Mouse (Mus musculus) E14TG2a.4 (cell line): Measurements from ENCODE around the gene Selenov.

ENCODE experiments used
- H3K27me3 ChIP-seq: 2 replicates; pipeline ENCODE4 v1.6.1; 2014; ENCODE audit warnings: low read length, control low read depth; ENCODE audit not compliant: insufficient read depth
- H3K36me3 ChIP-seq: 2 replicates; pipeline ENCODE4 v1.6.1; 2014; ENCODE audit warnings: low read length, control low read depth; ENCODE audit not compliant: insufficient read depth
- H3K4me1 ChIP-seq: replicated peaks from 2 replicates; pipeline ENCODE4 v1.6.1; 2014; ENCODE audit warnings: low read depth, low read length, control low read depth
- H3K4me3 ChIP-seq: replicated peaks from 2 replicates; pipeline ENCODE4 v1.5.1; 2014; ENCODE audit warnings: mild to moderate bottlenecking, low read length
- H3K9me3 ChIP-seq: 2 replicates; pipeline ENCODE4 v1.6.1; 2014; ENCODE audit warnings: low read length, control low read depth
- CTCF ChIP-seq: conservative IDR thresholded peaks from 2 replicates; pipeline ENCODE4 v1.5.1; 2014; ENCODE audit warnings: low read length
- NANOG ChIP-seq: IDR thresholded peaks from 2 replicates; pipeline ENCODE4 v1.6.1; 2014; ENCODE audit warnings: borderline replicate concordance, low read length, mixed read lengths
- POU5F1 ChIP-seq: IDR thresholded peaks from 2 replicates; pipeline ENCODE4 v1.6.1; 2014; ENCODE audit warnings: low read length, borderline replicate concordance

Gene Selenov

DNA sequence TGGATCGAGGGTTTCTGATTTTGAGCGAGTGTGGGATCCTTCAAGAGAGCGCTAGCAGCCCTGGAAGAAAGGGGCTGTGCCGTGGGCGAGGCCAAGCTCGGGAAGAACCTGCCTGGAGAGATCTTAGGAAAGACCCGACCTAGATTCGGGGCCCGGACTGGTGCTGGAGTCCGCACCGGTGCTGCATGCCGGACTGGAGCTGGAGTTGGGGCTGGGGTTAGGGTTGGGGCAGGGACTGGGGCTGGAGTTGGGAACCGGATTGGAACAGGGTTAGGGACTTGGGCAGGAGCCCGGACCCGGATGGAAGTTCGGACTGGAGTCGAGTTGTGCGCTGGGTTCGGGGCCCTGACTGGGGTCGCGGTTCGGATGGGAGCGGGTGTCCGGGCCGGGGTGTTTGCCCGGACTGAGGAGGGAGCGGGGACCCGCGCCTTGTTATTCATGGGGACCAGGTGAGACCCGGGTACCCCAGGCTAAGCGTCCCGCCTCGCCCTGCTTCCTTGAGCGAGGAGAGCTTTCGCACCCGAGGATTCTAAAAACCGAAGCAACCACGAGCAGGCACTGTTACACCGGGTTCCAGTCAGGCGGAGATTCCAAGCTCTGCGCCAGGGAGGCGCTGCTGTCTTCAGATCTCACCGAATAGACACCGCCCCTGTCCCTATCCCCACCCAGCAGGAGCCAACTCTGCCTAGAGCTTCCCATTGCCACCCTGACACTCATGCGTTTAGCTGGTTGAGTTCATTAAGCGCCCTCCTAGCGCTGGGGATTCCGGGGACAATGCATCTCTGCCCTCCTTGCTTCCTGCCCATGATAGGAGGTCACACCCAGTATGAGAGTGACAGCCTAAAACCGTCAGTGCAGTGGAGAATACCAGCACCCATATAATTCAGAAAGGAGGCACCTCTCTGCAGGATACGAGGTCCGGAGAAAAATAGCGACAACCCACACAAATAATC, at the start of gene Selenov:
TSS of gene Selenov (minus strand) at position 549 of the 953 bp plus-strand sequence.
- H3K36me3 ChIP-seq: no peaks in the 10 kb centered on the region

DNA sequence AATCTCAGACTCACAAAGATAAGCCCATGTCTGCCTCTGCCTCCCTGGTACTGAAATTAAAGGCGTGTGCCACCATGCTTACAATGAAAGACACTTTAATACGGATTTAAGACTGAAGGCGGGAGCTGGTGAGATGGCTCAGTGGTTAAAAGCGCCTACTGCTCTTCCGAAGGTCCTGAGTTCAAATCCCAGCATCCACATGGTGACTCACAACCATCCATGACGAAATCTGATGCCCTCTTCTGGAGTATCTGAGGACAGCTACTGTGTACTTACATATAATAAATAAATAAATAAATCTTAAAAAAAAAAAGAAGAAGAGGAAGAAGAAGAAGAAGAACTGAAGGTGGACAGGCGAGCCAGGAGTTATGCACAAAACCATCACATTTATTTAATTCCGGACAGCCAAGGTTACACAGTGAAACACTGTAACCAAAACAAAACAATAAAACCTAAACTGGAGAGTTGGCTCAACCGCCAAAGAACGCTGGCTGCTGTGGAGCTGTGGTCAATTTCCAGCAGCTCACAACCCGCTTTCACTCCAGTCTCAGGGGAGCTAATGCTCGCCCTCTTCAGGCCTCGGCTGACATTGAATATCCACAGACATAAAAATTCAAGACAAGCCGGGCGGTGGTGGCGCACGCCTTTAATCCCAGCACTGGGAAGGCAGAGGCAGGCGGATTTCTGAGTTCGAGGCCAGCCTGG, 48.4 kb upstream of the Selenov start:
- Histone ChIP-seq H3K4me1 (peaks cover 81% of the 10 kb centered on the region), H3K27me3 (no peaks in the 10 kb centered on the region), H3K9me3 (no peaks in the 10 kb centered on the region), H3K4me3 (peak overlapping the region; percentile 93), H3K36me3 (peaks cover 26% of the 10 kb centered on the region)
- TF ChIP-seq NANOG (no peak), POU5F1 (no peak), CTCF (no peak)

More for the DNA sequence above, at the start of gene Selenov:
- H3K9me3 ChIP-seq: peaks cover 5% of the 10 kb centered on the region; the same call in 1 of the 2 replicates
- H3K4me1 ChIP-seq: peaks cover 46% of the 10 kb centered on the region
- H3K27me3 ChIP-seq: peaks cover 92% of the 10 kb centered on the region
- TF ChIP-seq CTCF (no peak), NANOG (no peak), POU5F1 (no peak; the same call in 1 of the 2 replicates)
- H3K4me3 ChIP-seq: peak within 1 kb of the TSS; percentile 80

DNA sequence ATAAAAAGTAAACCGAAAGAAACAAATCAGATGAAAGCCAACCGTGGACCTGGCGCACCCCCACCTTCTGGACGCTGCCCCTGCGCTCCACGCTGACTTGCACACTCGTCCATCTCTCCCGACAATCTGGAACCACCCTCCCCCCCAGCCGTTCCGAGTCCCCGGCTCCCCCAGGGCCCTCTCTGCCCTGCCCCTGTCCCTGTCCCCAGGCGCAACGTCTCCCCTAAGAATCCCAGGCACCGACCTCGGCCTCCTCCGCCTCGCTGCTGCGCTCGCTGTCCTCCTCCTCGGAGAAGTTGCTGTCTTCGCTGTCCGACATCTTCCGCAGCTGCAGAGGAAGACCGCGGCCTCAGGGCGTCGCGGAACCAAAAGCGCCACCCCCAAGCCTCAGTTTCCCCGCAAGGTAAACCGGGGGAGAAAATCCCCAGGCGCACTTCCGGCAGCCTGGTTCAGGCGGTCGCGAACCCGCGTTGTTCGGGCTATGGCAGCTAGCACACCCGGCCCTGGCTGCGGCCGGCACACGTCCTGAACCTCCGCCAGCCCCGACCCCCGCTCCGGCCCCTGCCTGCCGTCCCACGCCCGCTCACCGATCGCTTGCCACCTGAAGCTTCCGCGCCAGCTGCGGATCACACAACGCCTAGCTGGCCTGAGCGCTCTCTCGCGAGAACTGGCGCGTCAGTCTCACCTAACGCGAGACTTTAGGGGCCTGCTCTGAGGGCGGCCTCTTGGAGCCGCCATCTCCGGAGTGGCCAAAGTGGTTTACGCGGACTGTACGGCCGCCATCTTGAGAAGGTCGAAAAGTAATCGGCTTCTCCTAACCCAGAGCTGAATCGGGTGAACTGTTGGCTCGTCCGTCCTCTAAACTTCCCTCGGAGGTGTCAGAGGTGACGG, 47.4 kb upstream of the Selenov start, which contains the start of gene Supt5:
TSS of gene Supt5 (minus strand) at position 639 of the 891 bp plus-strand sequence.
- Histone ChIP-seq H3K36me3 (peaks cover 34% of the 10 kb centered on the region), H3K9me3 (no peaks in the 10 kb centered on the region), H3K4me3 (peak within 1 kb of the TSS; percentile 93), H3K4me1 (peaks cover 82% of the 10 kb centered on the region), H3K27me3 (no peaks in the 10 kb centered on the region)
- TF ChIP-seq CTCF (no peak), POU5F1 (no peak), NANOG (no peak)

DNA sequence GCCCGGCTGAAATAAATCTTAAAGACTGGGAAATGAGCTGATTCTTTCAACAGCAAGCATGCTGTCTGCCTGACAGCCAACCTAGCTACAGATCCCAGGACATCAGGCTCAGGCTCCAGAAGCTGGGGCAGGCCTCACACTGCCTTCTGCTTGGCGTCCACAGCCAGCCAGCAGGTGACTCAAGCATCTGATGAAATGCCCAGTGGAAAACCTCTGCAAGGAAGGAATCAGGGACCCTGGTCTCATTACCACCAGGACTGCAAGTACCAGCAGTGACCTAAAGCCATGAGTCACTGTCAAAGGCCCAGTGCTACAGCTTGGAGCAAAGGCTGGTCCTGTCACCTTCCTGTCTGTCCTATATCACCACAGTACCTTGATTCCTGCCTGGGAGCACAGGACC, 44.5 kb upstream of the Selenov start:
- no peaks in the 10 kb centered on the region for H3K9me3 ChIP-seq
- no peaks in the 10 kb centered on the region for H3K27me3 ChIP-seq
- no peak overlapping the region for H3K4me3 ChIP-seq
- TF ChIP-seq CTCF (no peak), NANOG (no peak)
- peaks cover 83% of the 10 kb centered on the region for H3K4me1 ChIP-seq
- H3K36me3 ChIP-seq: peaks cover 63% of the 10 kb centered on the region

DNA sequence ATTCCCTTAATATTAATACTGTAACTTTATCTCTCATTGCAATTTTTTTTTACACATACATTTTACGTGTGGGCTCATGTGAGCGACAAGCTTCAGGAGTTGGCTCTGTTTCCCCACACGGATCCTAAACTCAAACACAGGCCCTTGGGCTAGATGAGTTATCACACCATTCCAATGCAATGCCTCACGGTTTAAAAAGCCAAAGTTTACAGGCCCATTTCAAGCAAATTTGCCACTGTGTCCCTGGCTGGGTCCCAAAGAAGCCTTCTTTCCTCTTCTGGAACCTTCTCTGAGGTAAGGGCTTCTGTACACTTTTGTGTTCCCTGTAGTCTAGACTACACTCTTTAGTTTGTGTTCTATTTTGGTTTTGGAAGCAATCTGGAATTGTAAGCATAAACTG, 43.5 kb upstream of the Selenov start:
- Histone ChIP-seq H3K27me3 (no peaks in the 10 kb centered on the region), H3K4me1 (peaks cover 85% of the 10 kb centered on the region), H3K9me3 (no peaks in the 10 kb centered on the region), H3K4me3 (no peak overlapping the region), H3K36me3 (peaks cover 72% of the 10 kb centered on the region)
- no peak for TF ChIP-seq NANOG
- TF ChIP-seq CTCF: no peak
- no peak for TF ChIP-seq POU5F1

DNA sequence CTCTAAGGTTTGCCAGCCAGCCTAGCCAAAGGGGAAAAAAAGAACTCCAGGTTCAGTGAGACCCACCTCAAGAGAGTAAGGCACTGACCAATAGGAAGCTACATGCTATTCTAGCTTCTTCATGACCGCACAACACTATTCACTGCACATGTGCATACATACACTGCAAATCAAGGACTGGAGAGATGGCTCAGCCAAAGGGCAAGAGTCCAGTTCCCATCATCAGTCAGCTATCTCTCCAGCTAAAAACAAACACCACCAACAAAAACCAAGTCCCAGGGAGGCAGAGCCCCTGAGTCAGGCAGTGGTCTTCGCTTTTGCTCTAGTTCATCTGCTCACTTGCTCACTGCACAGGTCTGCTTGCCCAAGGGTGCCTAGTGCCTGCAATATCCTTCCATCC, 37.3 kb upstream of the Selenov start:
- Histone ChIP-seq H3K9me3 (no peaks in the 10 kb centered on the region), H3K4me3 (no peak overlapping the region), H3K4me1 (peaks cover 56% of the 10 kb centered on the region), H3K27me3 (no peaks in the 10 kb centered on the region), H3K36me3 (peaks cover 100% of the 10 kb centered on the region)
- TF ChIP-seq NANOG (no peak), CTCF (no peak), POU5F1 (no peak)

DNA sequence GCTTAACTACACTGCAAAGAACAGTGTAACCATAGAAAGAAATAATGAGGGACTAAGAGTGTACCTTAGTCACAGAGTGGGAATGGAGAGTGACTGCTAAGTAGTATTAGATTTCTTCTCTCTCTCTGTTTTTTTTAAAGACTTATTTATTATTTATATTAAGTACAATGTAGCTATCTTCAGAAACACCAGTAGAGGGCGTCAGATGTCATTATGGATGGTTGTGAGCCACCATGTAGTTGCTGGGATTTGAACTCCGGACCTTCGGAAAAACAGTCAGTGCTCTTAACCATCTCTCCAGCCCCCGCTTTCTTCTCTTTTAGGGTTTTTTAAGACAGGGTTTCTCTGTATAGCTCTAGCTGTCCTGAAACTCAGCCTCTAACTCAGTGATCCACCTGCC, 35.5 kb upstream of the Selenov start:
- no peaks in the 10 kb centered on the region for H3K27me3 ChIP-seq
- peaks cover 100% of the 10 kb centered on the region for H3K36me3 ChIP-seq
- no peak overlapping the region for H3K4me3 ChIP-seq
- H3K9me3 ChIP-seq: no peaks in the 10 kb centered on the region
- no peak for TF ChIP-seq NANOG
- TF ChIP-seq CTCF: peak; percentile 22
- TF ChIP-seq POU5F1: no peak
- peaks cover 39% of the 10 kb centered on the region for H3K4me1 ChIP-seq
